Mouse (Mus musculus) lung, postnatal 0 days (tissue): Measurements from ENCODE around the gene Akap7.
"Not testable (repeated sequence)": the region's sequence is repeated elsewhere in the genome, so short reads cannot be mapped to it uniquely, and the experiment has no call there.

Source experiments
- CTCF ChIP-seq: IDR thresholded peaks from 2 replicates; pipeline ENCODE4 v1.5.1; 2016; ENCODE audit warnings: antibody characterized with exemption, mild to moderate bottlenecking
- EP300 ChIP-seq: IDR thresholded peaks from 2 replicates; pipeline ENCODE4 v1.6.1; 2016; ENCODE audit warnings: antibody characterized with exemption, mild to moderate bottlenecking, control low read depth

- not testable (repeated sequence) for TF ChIP-seq CTCF, EP300
Observed at GRCm38 (mm10) chr10:25186240-25186639, 121.4 kb downstream of the Akap7 start.
